Mouse (Mus musculus) stomach, postnatal 0 days (tissue): ENCODE data around the gene Akap1. TPM values are rescaled to one million over a fixed set of nuclear protein-coding genes. Genes with fewer than 3 reads are reported as not detected.

Experiments
- ATAC-seq: fragments of 200-750 bp; cut with Nextera tagmentation; 2 replicates; pipeline ENCODE4 v1.8.0; 2017; ENCODE audit not compliant: low FRiP score, low TSS enrichment
- DNase-seq: peaks from one replicate; pipeline ENCODE4 v3.0.0-alpha.2; 2016; ENCODE audit warnings: low spot score
- H3K27ac ChIP-seq: fragments of 300-500 bp; sonication (generic); replicated peaks from 2 replicates; pipeline ENCODE4 v1.5.1; 2014; ENCODE audit warnings: mild to moderate bottlenecking, control low read depth
- H3K27me3 ChIP-seq: fragments of 300-500 bp; sonication (generic); 2 replicates; pipeline ENCODE4 v1.6.1; 2014; ENCODE audit warnings: low read length; ENCODE audit not compliant: control insufficient read depth, insufficient read depth
- H3K36me3 ChIP-seq: fragments of 300-500 bp; sonication (generic); 2 replicates; pipeline ENCODE4 v1.6.1; 2014; ENCODE audit warnings: low read length, mixed read lengths; ENCODE audit not compliant: control insufficient read depth, insufficient read depth
- H3K4me1 ChIP-seq: fragments of 300-500 bp; sonication (generic); replicated peaks from 2 replicates; pipeline ENCODE4 v1.6.1; 2014; ENCODE audit warnings: antibody characterized with exemption; ENCODE audit not compliant: control insufficient read depth, insufficient read depth
- H3K4me2 ChIP-seq: fragments of 300-500 bp; sonication (generic); replicated peaks from 2 replicates; pipeline ENCODE4 v1.6.1; 2014; ENCODE audit warnings: low read depth, mild to moderate bottlenecking, control low read depth, moderate library complexity
- H3K4me3 ChIP-seq: fragments of 300-500 bp; sonication (generic); 2 replicates; pipeline ENCODE4 v1.5.1; 2014; ENCODE audit warnings: low read depth, low read length, control low read depth
- H3K9ac ChIP-seq: fragments of 300-500 bp; sonication (generic); 2 replicates; pipeline ENCODE4 v1.6.1; 2014; ENCODE audit warnings: mild to moderate bottlenecking, low read length, control low read depth, mixed read lengths
- H3K9me3 ChIP-seq: fragments of 300-500 bp; sonication (generic); 2 replicates; pipeline ENCODE4 v1.6.1; 2016; ENCODE audit warnings: low read length; ENCODE audit not compliant: control insufficient read depth
- CTCF ChIP-seq: IDR thresholded peaks from 2 replicates; pipeline ENCODE4 v1.5.1; 2016; ENCODE audit warnings: antibody characterized with exemption, low read depth, mild to moderate bottlenecking, moderate library complexity
- EP300 ChIP-seq: optimal IDR thresholded peaks from 2 replicates; pipeline ENCODE3; 2016; ENCODE audit warnings: antibody characterized with exemption
- WGBS: fragments of 180-500 bp; shearing (Covaris S2); extraction: QIAGEN DNeasy Blood & Tissue Kit; methylation state at CpG from one replicate; pipeline ENCODE4 v1.1.7; 2014; 5-methylcytosine and 5-hydroxymethylcytosine counted together
- polyA plus RNA-seq: library from polyadenylated mRNA; unstranded; fragments of >200 nt; fragmentation: Nextera tagmentation; extraction: Ambion mirVana; gene quantifications from 2 replicates; pipeline ENCODE4 v1.2.1, GENCODE M21; 2015

Gene Akap1
- polyA plus RNA-seq, 1 experiment from 2014 or later, result 14.4 TPM

GRCm38 (mm10) chr11:88822526-88822925 lies 41.9 kb downstream of the Akap1 start:
- no peak overlapping the region for H3K4me3 ChIP-seq
- no peaks in the 10 kb centered on the region for H3K36me3 ChIP-seq
- no peaks in the 10 kb centered on the region for H3K9me3 ChIP-seq
- H3K9ac ChIP-seq, result no peak overlapping the region
- no peaks in the 10 kb centered on the region; the same call in 1 of the 2 replicates for H3K27me3 ChIP-seq
- WGBS, result 37% methylated on average over 5 of the region's 5 CpGs
- ATAC-seq (no peak), DNase-seq (no peak)
- no peaks in the 10 kb centered on the region for H3K4me1 ChIP-seq
- no peak overlapping the region for H3K27ac ChIP-seq
- H3K4me2 ChIP-seq, result peak overlapping the region; percentile 34
- TF ChIP-seq EP300 (no peak), CTCF (no peak)

- DNase-seq (no peak), ATAC-seq (peak; percentile 21; the same call in 1 of the 2 replicates)
- Histone ChIP-seq H3K4me3 (no peak overlapping the region), H3K36me3 (no peaks in the 10 kb centered on the region), H3K9me3 (no peaks in the 10 kb centered on the region), H3K27me3 (no peaks in the 10 kb centered on the region; the same call in 1 of the 2 replicates), H3K4me1 (no peaks in the 10 kb centered on the region), H3K27ac (0 out of 2 replicates have a peak overlapping the region, but pooled peaks have one; percentile 30), H3K4me2 (peak overlapping the region; percentile 28), H3K9ac (no peak overlapping the region)
- TF ChIP-seq CTCF (peak; percentile 26; the same call in 1 of the 2 replicates), EP300 (no peak)
- WGBS, result 14% methylated on average over 24 of the region's 24 CpGs
Measured at GRCm38 (mm10) chr11:88820742-88821576, 43.4 kb downstream of the Akap1 start.

GRCm38 (mm10) chr11:88820253-88820652 lies 44.1 kb downstream of the Akap1 start:
- no peak for TF ChIP-seq EP300
- no peak for TF ChIP-seq CTCF
- Histone ChIP-seq H3K9ac (no peak overlapping the region), H3K4me2 (no peak overlapping the region), H3K9me3 (no peaks in the 10 kb centered on the region), H3K27ac (no peak overlapping the region), H3K27me3 (no peaks in the 10 kb centered on the region; the same call in 1 of the 2 replicates), H3K36me3 (no peaks in the 10 kb centered on the region), H3K4me1 (no peaks in the 10 kb centered on the region), H3K4me3 (no peak overlapping the region)
- WGBS, result 47% methylated on average over 6 of the region's 6 CpGs
- ATAC-seq (no peak), DNase-seq (no peak)

GRCm38 (mm10) chr11:88817061-88817460 lies 47.3 kb downstream of the Akap1 start:
- no peaks in the 10 kb centered on the region for H3K27me3 ChIP-seq

GRCm38 (mm10) chr11:88803231-88804010 lies 61.0 kb downstream of the Akap1 start:
- Histone ChIP-seq H3K9ac (no peak overlapping the region), H3K36me3 (no peaks in the 10 kb centered on the region), H3K27ac (no peak overlapping the region), H3K27me3 (no peaks in the 10 kb centered on the region), H3K9me3 (no peaks in the 10 kb centered on the region), H3K4me2 (peak overlapping the region; percentile 42), H3K4me1 (no peaks in the 10 kb centered on the region), H3K4me3 (peak overlapping the region; percentile 4; the same call in 1 of the 2 replicates)
- 52% methylated on average over 31 of the region's 31 CpGs for WGBS
- DNase-seq (no peak), ATAC-seq (no peak)
- TF ChIP-seq EP300 (no peak), CTCF (no peak)

More at GRCm38 (mm10) chr11:88817061-88817460, 47.3 kb downstream of the Akap1 start:
- Histone ChIP-seq H3K4me3 (no peak overlapping the region), H3K4me1 (no peaks in the 10 kb centered on the region), H3K9ac (no peak overlapping the region), H3K27ac (no peak overlapping the region), H3K36me3 (no peaks in the 10 kb centered on the region), H3K4me2 (no peak overlapping the region), H3K9me3 (no peaks in the 10 kb centered on the region)
- ATAC-seq (no peak), DNase-seq (no peak)
- TF ChIP-seq EP300, result no peak
- no peak for TF ChIP-seq CTCF
- 68% methylated on average over 5 of the region's 5 CpGs for WGBS
